Mouse (Mus musculus) G1E (cell line): ENCODE data around the gene 4931422A03Rik.

ENCODE experiments used
- CTCF ChIP-seq: IDR thresholded peaks from 2 replicates; pipeline ENCODE4 v1.5.1; 2012; ENCODE audit warnings: low read depth, low read length, inconsistent platforms, mixed read lengths
- POLR2AphosphoS5 ChIP-seq: IDR thresholded peaks from 2 replicates; pipeline ENCODE4 v1.6.1; 2012; ENCODE audit warnings: low read depth, low read length, inconsistent platforms; ENCODE audit not compliant: insufficient replicate concordance
- TAL1 ChIP-seq: conservative IDR thresholded peaks from 2 replicates; pipeline ENCODE4 v1.6.1; 2012; ENCODE audit warnings: low read depth, low read length, inconsistent platforms, mixed read lengths

GRCm38 (mm10) chr2:104060996-104061395, 32.8 kb upstream of the 4931422A03Rik start:
- TF ChIP-seq POLR2AphosphoS5 (no peak), CTCF (no peak), TAL1 (no peak)
